Mouse (Mus musculus) erythroblast, embryonic 14.5 days (primary cell): Measurements from ENCODE around the gene Vmn1r197. TPM values are rescaled to one million over a fixed set of nuclear protein-coding genes. Genes with fewer than 3 reads are reported as not detected.
"Not testable (repeated sequence)": the region's sequence is repeated elsewhere in the genome, so short reads cannot be mapped to it uniquely, and the experiment has no call there.

ENCODE experiments used
- H3K27me3 ChIP-seq: 2 replicates; pipeline ENCODE4 v1.6.1; 2012; ENCODE audit warnings: inconsistent platforms; ENCODE audit not compliant: control insufficient read depth
- H3K36me3 ChIP-seq: 2 replicates; pipeline ENCODE4 v1.6.1; 2012; ENCODE audit warnings: mild to moderate bottlenecking, inconsistent platforms; ENCODE audit not compliant: control insufficient read depth
- H3K4me1 ChIP-seq: 2 replicates; pipeline ENCODE4 v1.6.1; 2012; ENCODE audit warnings: inconsistent platforms; ENCODE audit not compliant: control insufficient read depth
- H3K4me3 ChIP-seq: replicated peaks from 2 replicates; pipeline ENCODE3; 2012; ENCODE audit warnings: moderate library complexity, mild to moderate bottlenecking, inconsistent platforms
- H3K9me3 ChIP-seq: 2 replicates; pipeline ENCODE4 v1.6.1; 2012; ENCODE audit warnings: low read length, inconsistent platforms, mixed read lengths; ENCODE audit not compliant: control insufficient read depth
- GATA1 ChIP-seq: IDR thresholded peaks from 2 replicates; pipeline ENCODE4 v1.6.1; 2012; ENCODE audit warnings: low read length, inconsistent platforms, mixed read lengths
- TAL1 ChIP-seq: IDR thresholded peaks from 3 replicates; pipeline ENCODE4 v1.6.1; 2012; ENCODE audit warnings: low read length, inconsistent platforms, mixed read lengths
- polyA plus RNA-seq: library from polyadenylated mRNA; stranded (reverse); fragments of >175 nt; gene quantifications from 2 replicates; pipeline ENCODE4 v1.2.3, GENCODE M21; 2012

The Vmn1r197 gene
- polyA plus RNA-seq = not detected in 2 replicates

DNA sequence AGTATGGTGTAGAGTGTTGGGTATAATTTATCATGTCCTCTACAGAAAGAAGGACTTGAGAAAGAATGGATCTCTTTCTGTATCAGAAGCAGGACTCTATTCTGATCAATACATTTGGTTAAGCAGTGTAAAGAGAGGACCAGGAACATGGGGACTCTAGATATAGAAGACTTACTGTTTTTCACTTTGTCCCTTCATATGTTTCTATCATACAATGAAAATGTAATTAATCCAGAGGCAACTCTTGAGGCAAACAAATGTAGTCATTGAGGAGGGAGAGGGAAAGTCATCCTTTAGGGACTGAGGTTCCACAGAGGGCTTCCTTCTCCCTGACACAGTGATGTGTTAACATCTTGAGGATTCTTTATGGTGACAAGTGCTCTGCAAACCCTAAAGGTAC lies at the start of gene Vmn1r197:
Vmn1r197 (plus strand) TSS at position 301 of the 400 bp plus-strand sequence.
- no peaks in the 10 kb centered on the region for H3K4me1 ChIP-seq
- no peaks in the 10 kb centered on the region for H3K36me3 ChIP-seq
- no peaks in the 10 kb centered on the region for H3K9me3 ChIP-seq
- TF ChIP-seq GATA1 (no peak), TAL1 (no peak)
- no peak within 1 kb of the TSS for H3K4me3 ChIP-seq
- H3K27me3 ChIP-seq = no peaks in the 10 kb centered on the region

GRCm38 (mm10) chr13:22284578-22284977 lies 39.8 kb upstream of the Vmn1r197 start:
- Histone ChIP-seq H3K9me3 (no peaks in the 10 kb centered on the region), H3K36me3 (no peaks in the 10 kb centered on the region), H3K4me1 (no peaks in the 10 kb centered on the region), H3K4me3 (no peak overlapping the region), H3K27me3 (no peaks in the 10 kb centered on the region)
- no peak for TF ChIP-seq TAL1
- no peak for TF ChIP-seq GATA1

GRCm38 (mm10) chr13:22289620-22290019 lies 34.8 kb upstream of the Vmn1r197 start, which contains the start of gene Vmn1r196:
Gene Vmn1r196, plus strand, starts transcription at chr13:22289920.
- H3K36me3 ChIP-seq = no peaks in the 10 kb centered on the region
- H3K4me3 ChIP-seq = no peak within 1 kb of the TSS
- no peaks in the 10 kb centered on the region for H3K27me3 ChIP-seq
- TF ChIP-seq TAL1 = no peak
- no peak for TF ChIP-seq GATA1
- H3K9me3 ChIP-seq = no peaks in the 10 kb centered on the region
- no peaks in the 10 kb centered on the region for H3K4me1 ChIP-seq

DNA sequence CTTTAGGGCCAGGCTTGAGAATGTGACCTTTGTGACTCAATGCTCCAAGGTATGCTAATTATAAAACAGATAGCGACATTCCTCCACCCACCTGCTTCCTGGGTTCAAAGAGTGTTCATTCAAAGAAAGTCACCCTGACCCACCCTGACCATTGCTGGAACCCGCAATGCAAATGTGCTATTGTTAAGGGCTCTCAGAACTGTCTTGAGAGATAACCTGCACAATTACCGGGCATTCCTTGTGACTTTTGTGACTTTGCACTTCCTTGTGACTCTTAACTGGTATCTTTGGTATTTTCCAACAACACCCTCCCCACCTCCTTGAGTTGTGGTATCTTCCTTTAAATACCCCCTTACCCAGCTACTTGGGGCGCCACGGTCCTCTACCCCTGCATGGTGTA lies 16.3 kb upstream of the Vmn1r197 start:
- H3K4me1 ChIP-seq, H3K27me3 ChIP-seq: not testable (repeated sequence)

GRCm38 (mm10) chr13:22315361-22315760 lies 9.0 kb upstream of the Vmn1r197 start:
- H3K4me1 ChIP-seq = no peaks in the 10 kb centered on the region
- no peak overlapping the region for H3K4me3 ChIP-seq
- peaks cover 7% of the 10 kb centered on the region; the same call in 1 of the 2 replicates for H3K9me3 ChIP-seq
- TF ChIP-seq GATA1 (no peak), TAL1 (no peak)
- H3K27me3 ChIP-seq = no peaks in the 10 kb centered on the region
- H3K36me3 ChIP-seq = no peaks in the 10 kb centered on the region

More for the DNA sequence above, 16.3 kb upstream of the Vmn1r197 start:
- H3K36me3 ChIP-seq, H3K4me3 ChIP-seq: not testable (repeated sequence)
- peaks cover 15% of the 10 kb centered on the region for H3K9me3 ChIP-seq

- no peaks in the 10 kb centered on the region for H3K27me3 ChIP-seq
- H3K4me1 ChIP-seq = no peaks in the 10 kb centered on the region
- H3K36me3 ChIP-seq = no peaks in the 10 kb centered on the region
- TF ChIP-seq TAL1 = no peak
- H3K9me3 ChIP-seq = peaks cover 3% of the 10 kb centered on the region; the same call in 1 of the 2 replicates
- H3K4me3 ChIP-seq = no peak overlapping the region
Observed at GRCm38 (mm10) chr13:22317366-22317765, 7.0 kb upstream of the Vmn1r197 start.

GRCm38 (mm10) chr13:22320091-22320490 lies 4.3 kb upstream of the Vmn1r197 start:
- no peaks in the 10 kb centered on the region for H3K9me3 ChIP-seq

DNA sequence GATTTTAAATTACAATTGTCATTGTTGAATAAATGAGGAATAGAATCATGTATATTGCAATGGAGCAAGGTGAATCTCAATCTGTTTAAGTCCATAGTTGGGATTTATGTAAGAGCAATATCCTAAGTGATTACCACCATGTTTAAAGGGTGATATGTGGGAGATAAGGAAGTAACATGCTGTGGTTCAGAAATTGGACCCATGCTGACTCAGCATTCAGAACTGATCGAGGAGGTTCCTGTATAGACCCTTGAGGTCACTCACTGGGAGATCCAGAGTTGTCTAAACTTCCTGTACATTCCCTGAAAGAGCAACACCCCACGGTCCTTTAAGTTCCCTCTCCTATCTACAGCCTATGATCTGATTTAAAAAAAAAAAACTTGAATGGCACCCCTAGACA lies 8.9 kb downstream of the Vmn1r197 start:
- H3K36me3 ChIP-seq = no peaks in the 10 kb centered on the region
- H3K4me1 ChIP-seq = no peaks in the 10 kb centered on the region
- no peaks in the 10 kb centered on the region for H3K27me3 ChIP-seq
- no peak overlapping the region for H3K4me3 ChIP-seq
- 0 out of 2 replicates have a peak, but pooled peaks cover 2% of the 10 kb centered on the region for H3K9me3 ChIP-seq
- TF ChIP-seq TAL1 = no peak
- TF ChIP-seq GATA1 = no peak

More at GRCm38 (mm10) chr13:22320091-22320490, 4.3 kb upstream of the Vmn1r197 start:
- Histone ChIP-seq H3K27me3 (no peaks in the 10 kb centered on the region), H3K36me3 (no peaks in the 10 kb centered on the region), H3K4me3 (no peak overlapping the region), H3K4me1 (no peaks in the 10 kb centered on the region)
- TF ChIP-seq TAL1 (no peak), GATA1 (no peak)

GRCm38 (mm10) chr13:22335565-22335964 lies 11.2 kb downstream of the Vmn1r197 start:
- Histone ChIP-seq H3K27me3 (no peaks in the 10 kb centered on the region), H3K36me3 (no peaks in the 10 kb centered on the region), H3K4me3 (no peak overlapping the region), H3K9me3 (0 out of 2 replicates have a peak, but pooled peaks cover 2% of the 10 kb centered on the region), H3K4me1 (no peaks in the 10 kb centered on the region)
- no peak for TF ChIP-seq TAL1
- TF ChIP-seq GATA1 = no peak

- H3K9me3 ChIP-seq = peaks cover 5% of the 10 kb centered on the region; the same call in 1 of the 2 replicates
- no peaks in the 10 kb centered on the region for H3K4me1 ChIP-seq
- H3K4me3 ChIP-seq = no peak within 1 kb of the TSS
- no peaks in the 10 kb centered on the region for H3K36me3 ChIP-seq
- TF ChIP-seq GATA1 = no peak
- no peak for TF ChIP-seq TAL1
- no peaks in the 10 kb centered on the region for H3K27me3 ChIP-seq
Observed at GRCm38 (mm10) chr13:22350064-22350463, 25.7 kb downstream of the Vmn1r197 start, which contains the start of gene Vmn1r198. Gene Vmn1r198, plus strand, starts transcription at chr13:22350364.
